Mouse (Mus musculus) cerebellum, postnatal 14 days (tissue): Measurements from ENCODE around the gene Grpr.

Experiments
- DNase-seq, 2 experiments: peaks; one replicate each; pipeline ENCODE4 v3.0.0; 2021; ENCODE audit warnings: mixed read lengths in 2 of 2

Gene Grpr

GRCm38 (mm10) chrX:163549666-163550065, at the start of gene Grpr:
Gene Grpr, minus strand, starts transcription at chrX:163549677.
- DNase-seq: peak; percentile 37 to 64

- no peak for DNase-seq
Measured at GRCm38 (mm10) chrX:163560521-163560920, 11.0 kb upstream of the Grpr start.

- no peak for DNase-seq
Measured at GRCm38 (mm10) chrX:163547042-163547441, 2.4 kb downstream of the Grpr start.

- no peak for DNase-seq
Measured at GRCm38 (mm10) chrX:163532836-163533235, 16.6 kb downstream of the Grpr start.

GRCm38 (mm10) chrX:163518963-163519541, 30.4 kb downstream of the Grpr start:
- no peak for DNase-seq

GRCm38 (mm10) chrX:163511766-163512165, 37.7 kb downstream of the Grpr start:
- no peak for DNase-seq

GRCm38 (mm10) chrX:163502088-163502487, 47.4 kb downstream of the Grpr start:
- DNase-seq: no peak
